Mouse (Mus musculus) C2C12 (cell line): ENCODE results near the gene Il3.

Experiments
- CEBPB ChIP-seq: IDR thresholded peaks from one replicate; pipeline ENCODE4 v1.6.1; 2011; ENCODE audit warnings: low read depth, mild to moderate bottlenecking, control low read depth, moderate library complexity
- CTCF ChIP-seq: IDR thresholded peaks from one replicate; pipeline ENCODE4 v1.5.1; 2011; ENCODE audit not compliant: control insufficient read depth, insufficient read depth, insufficient read length
- FOSL1 ChIP-seq: IDR thresholded peaks from one replicate; pipeline ENCODE4 v1.8.0; 2011; ENCODE audit warnings: mild to moderate bottlenecking, low read length; ENCODE audit not compliant: poor library complexity, insufficient read depth, severe bottlenecking
- MAX ChIP-seq: IDR thresholded peaks from one replicate; pipeline ENCODE4 v1.6.1; 2011; ENCODE audit warnings: mild to moderate bottlenecking, control low read depth
- MYOD1 ChIP-seq: IDR thresholded peaks from one replicate; pipeline ENCODE4 v1.6.1; 2011; ENCODE audit warnings: low read depth; ENCODE audit not compliant: control insufficient read depth, insufficient read length
- MYOG ChIP-seq: IDR thresholded peaks from one replicate; pipeline ENCODE4 v1.6.1; 2011; ENCODE audit not compliant: control insufficient read depth, insufficient read length; ENCODE audit errors: extremely low read depth
- USF1 ChIP-seq: IDR thresholded peaks from one replicate; pipeline ENCODE4 v1.6.1; 2011; ENCODE audit warnings: low read depth, mild to moderate bottlenecking, control low read depth, moderate library complexity

GRCm38 (mm10) chr11:54303076-54303727, 36.1 kb upstream of the Il3 start:
- TF ChIP-seq CTCF (no peak), MAX (no peak), USF1 (no peak), MYOD1 (no peak), CEBPB (no peak), FOSL1 (no peak), MYOG (no peak)
